Mouse (Mus musculus) NIH3T3 (cell line): ENCODE measurements around the gene Tmem38b.

ENCODE experiments used
- DNase-seq: peaks from one replicate; pipeline ENCODE4 v3.0.0-alpha.2; 2012; ENCODE audit warnings: low read depth

Tmem38b gene

DNA sequence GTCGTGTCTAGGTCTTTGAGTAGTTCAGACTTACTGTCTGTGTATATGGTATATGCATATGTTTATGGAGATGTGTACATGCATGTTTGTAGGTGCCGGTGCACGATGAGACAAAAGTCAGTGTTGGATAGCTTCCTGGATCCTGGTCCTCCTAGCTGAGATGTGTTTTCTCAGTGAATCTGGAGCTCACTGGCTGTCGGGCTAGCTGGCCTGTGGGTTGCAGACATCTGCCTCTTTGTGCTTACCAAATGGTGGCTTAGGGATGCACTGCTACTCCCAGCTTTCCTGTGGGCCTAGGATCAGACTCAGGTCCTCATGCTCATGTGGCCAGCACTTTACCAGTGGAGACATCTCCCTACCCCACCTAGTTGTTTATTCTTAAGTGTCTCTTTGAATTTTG is 4.2 kb downstream of the Tmem38b start:
- no peak for DNase-seq

DNA sequence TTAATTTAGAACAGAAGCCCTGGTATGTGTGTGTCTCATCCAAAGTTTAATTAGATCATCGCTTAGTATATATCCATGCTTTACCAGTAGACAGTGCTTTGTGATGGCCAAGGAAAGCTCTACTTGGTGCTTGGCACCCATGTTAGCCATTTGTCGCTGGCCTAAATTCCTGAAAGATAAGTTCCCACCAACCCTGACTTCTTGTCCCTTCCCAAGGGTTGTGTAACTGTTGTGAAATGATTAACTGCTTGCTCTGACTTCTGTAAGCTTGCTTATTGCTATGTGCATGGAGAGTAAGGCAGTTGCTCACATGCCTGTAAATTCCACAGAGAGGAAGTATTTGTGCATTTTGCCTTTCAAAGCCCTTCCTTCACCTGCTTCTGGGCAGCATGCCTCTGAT is 4.7 kb downstream of the Tmem38b start:
- DNase-seq, result no peak

DNA sequence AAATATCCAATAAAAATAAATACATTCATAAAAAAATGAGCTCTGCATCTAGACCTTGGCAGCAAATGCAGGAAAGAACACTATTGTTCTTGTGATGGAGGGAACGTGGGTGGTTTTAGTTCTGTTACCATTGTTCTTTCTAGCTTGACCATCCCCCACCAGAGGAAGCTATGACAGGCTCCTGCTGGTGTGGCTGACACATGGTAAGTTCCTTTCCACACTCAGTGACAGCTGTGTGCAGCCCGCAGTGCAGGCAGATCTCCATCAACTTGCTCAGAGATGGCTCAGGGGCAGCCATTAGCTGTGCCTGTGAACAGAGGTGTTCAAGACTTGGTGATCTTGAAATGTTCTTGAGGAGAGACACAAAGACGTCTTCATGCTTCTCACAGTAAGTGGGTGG is 6.5 kb downstream of the Tmem38b start:
- DNase-seq, result no peak

DNA sequence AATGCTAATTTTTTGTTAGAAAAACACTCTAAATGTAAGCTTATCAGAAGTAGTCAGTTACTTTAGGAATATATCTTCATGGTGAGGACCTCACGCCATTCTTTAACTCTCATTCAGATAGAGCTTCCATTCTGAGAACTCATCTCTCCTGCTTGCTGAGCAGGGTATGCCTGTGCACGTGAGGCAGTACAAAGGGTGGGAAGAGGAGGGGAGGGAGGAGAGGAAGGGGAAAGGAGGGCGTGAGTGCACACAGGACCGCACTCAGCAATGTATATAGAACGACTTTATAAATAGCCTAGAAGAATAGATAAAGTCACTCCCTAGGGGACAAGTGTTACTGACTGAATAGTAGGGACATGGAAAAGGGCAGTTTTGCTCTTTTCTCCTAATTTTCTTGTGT is 11.1 kb downstream of the Tmem38b start:
- DNase-seq, result no peak

DNA sequence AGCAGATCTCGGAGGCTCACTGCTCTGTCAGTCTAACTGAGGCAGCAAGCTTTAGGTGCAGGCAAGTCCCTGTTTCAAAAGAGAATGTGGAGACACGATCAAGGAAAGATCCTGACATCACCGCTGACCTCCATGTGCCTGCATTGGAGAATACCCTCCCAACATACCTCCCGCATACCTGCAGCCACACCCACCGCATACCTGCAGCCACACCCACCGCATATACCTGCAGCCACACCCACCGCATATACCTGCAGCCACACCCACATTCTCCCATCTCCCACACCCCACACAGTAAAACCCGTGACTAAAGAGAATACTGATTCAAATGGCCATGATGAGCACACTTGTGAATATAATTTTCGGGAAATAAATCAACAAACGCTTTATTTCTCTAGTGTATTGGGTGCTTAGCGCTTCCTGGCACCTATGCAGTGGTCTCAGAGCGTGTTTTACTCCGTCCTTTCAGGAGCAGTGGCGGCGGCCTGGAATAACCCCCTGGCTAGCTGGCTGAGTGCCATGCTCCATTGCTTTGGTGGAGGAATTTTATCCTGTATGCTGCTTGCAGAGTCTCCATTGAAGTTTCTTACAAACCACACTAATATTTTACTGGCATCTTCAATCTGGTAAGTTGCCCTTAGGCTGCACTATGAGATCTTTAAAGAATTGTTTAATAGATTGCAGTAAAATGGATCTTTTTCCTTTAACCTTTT is 14.5 kb downstream of the Tmem38b start:
- no peak for DNase-seq

DNA sequence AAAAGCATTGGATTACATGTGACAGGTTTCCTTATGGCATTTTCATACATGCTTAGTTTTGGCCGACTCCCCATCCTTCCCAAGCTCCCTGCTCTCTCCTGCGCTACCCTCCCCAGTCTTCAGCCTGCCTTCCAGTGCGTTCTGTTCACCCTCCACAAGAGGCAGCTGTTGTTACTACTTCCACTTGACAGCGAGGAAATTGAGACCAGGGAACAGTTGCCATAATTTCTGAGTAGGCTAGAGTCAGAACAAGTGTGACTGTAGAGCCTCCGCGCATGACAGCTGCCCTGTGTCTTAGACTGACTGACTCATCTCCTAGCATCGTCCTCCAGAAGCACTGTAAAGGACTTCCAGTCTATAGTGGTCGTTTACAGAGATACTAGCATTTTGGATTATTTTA is 17.7 kb downstream of the Tmem38b start:
- DNase-seq, result no peak

DNA sequence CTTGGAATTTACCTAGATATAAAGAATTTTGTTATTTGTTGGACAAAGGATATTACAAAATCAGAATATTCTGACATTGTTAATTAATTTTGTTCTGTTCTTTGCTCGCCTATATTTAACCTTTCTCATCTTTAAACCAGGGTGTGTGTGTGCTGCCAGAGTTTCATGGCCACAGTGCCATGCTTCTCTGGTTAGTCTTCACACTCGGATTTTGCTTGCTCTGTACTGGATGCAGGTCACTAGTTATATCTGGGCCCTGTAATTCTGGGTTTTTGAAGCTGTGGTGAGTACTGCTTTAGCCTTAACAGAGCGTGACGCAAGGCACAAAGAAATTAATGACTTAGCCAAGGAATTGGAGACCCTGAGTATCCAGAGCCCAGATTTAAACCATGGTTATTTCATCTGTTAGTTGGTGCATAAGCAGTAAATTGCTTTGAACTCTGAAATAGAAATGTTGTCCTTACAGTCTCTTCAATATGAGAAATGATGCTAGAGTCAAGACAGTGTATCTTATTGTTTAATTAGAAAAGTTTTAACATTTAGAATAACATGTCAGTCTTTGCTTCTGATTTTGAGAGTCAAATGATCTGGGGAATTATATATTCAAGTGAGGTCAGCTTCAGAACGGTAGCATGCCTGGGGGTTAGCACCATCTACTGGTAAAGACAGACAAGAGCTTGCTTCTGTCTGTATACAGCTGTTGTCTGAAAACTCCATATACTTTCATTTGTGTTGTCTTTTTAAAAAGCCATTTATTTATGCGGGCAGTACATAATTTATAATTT is 19.2 kb downstream of the Tmem38b start:
- peak; percentile 60 for DNase-seq

DNA sequence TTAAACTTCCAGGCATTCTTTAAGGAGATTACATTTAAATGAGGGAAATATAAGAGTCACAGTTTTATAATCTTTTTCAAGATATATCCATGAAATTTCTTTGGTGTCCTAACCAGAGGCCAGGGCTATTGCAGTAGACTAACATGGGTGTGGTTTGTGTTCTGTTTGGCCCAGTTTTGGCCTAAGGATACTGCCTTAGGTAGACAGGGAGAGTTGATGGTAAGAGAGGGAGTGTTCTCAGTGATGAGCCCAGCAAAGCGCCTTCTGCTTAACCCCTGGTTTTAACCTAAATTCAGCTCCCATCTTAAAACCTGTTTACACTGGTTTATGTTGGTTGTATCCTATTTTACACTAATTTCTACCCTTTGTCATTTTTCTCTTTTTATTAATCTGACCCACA is 19.8 kb downstream of the Tmem38b start:
- no peak for DNase-seq

DNA sequence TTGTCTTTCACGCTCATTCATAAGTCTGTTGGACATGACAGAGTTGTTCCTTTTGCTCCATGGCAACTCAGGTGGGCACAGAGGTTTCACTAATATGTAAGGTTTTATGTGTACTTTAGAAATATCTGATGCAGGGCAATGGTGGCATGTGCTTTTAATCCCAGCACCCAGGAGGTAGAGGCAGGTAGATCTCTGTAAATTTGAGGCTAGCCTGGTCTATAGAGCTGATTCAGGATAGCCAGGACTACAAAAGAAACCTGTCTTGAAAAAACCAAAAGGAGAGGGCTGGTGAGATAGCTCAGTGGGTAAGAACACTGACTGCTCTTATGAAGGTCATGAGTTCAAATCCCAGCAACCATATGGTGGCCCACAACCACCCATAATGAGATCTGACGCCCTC is 20.5 kb downstream of the Tmem38b start:
- no peak for DNase-seq

DNA sequence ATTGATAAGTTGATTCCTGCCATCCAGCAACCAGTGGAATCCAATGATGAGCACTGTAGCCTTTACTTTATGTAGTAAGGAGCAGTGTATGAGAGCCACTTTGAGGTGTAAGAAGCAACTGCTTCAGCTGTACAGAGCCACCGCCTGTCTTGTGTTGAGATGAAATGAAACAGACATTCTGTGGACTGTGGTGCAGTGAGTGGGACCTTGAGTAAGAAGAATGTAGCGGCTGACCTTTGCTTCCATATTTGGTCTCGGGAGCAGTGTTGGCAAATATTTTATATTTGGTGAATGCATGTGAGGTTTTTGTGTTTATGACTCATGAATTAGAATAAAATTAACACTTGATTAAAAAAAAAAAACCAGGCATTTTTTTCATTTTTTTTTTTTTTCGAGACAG is 21.7 kb downstream of the Tmem38b start:
- DNase-seq, result no peak

DNA sequence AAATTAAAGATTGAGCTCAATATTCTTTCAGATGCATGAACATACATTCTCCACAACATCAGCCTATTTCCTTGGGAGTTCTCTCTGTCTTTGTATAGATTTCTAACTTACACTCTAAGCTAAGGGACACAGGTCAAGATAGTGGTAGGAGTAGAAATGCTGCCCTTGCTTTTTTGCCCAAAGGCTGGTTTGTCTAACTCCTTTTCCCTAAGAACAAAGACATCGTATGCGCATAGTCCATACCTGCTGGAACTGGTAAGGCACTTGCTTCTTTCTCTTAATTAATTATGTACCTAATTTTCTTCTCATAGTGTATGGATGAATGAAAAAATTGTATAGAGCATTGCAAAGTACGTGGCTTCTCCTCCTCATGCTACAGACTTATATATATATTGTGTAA is 22.5 kb downstream of the Tmem38b start:
- DNase-seq, result no peak

DNA sequence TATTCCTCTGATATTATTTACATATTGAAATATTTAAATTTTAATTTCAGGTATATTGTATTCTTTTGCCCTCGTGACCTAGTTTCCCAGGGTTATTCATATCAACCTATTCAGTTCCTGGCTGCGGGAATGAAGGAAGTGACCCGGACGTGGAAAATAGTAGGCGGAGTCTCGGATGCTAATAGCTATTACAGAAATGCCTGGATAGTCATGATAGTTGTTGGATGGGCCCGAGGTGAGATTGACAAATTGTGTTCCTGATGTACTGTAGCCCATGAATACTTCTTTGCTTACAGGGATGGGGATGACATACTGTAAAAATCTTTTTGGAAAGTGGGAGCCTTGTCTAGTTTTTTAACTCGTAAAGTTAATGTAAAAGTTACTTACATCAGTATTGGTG is 23.0 kb downstream of the Tmem38b start:
- DNase-seq, result no peak

DNA sequence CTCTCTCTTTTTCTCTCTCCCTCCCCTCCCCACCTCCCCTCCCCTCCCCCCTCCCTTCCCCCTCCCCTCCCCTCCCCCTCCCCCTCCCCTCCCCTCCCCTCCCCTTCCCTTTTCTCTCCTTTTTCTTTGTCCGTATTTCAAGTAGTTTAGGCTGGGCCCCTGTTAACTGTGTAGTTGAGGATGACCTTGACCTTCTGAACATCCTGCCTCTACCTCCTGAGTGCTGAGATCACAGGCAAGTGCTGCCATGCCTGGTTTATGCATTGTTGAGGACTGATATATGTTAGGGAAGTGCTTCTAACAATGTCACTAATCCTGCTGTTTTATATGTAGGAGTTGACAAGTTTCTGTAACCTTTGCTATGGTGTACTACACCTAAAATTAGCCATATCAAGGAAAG is 24.0 kb downstream of the Tmem38b start:
- no peak for DNase-seq

DNA sequence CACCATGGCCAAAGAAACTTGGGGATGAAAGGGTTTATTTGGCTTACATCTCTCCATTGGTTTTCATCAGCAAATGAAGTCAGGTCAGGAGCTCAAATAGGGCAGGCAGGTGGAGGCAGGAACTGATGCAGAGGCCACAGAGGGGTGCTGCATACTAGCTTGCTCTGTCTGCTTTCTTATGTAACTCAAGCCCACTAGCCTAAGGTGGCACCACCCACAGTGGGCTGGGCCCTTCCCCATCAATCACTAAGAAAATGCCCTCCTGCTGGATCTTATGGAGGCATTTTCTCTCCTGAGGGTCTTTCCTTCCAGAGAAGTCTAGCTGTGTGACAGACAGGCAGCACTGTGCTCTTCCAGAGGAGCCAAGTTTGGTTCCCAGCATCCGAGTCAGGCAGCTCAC is 27.5 kb downstream of the Tmem38b start:
- DNase-seq, result no peak

DNA sequence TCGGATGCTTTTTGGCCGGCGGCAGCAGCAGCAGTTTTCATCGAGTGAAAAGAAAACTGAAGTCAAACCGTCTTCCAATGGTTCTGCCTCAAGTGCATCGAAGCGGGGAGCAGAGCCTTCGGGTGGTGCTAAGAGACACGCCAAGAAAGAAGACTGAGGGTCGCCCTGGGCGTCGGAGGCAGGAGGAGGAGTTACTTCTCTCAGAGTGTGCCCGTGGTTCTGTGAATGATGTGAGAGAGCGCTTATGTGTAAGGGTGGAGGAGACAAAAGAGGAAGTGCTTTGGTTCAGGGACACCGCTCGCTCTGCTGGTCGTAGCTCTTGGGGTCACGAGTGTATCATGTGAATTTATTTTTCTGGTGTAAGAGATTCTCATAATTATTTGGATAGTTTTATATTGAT is 34.1 kb downstream of the Tmem38b start:
- DNase-seq, result no peak

DNA sequence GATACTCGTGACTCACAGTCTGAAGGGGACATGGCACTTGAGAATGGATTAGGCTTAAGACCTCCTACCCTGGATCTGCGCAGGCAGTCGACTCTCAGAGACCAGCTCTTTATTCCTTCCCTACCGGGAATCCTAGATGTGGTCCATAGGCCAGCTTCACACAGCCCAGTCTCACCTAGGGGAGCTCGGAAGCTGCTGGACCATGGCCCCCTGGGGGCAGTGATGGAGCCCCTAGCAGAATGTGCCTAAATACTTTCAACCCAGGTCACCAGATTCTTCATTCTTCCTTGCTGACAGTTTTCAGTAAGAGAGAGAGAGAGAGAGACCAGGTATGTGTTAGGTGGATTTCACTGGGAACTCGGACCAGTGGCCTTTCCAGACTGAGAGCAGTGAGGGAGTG is 36.3 kb downstream of the Tmem38b start:
- no peak for DNase-seq

DNA sequence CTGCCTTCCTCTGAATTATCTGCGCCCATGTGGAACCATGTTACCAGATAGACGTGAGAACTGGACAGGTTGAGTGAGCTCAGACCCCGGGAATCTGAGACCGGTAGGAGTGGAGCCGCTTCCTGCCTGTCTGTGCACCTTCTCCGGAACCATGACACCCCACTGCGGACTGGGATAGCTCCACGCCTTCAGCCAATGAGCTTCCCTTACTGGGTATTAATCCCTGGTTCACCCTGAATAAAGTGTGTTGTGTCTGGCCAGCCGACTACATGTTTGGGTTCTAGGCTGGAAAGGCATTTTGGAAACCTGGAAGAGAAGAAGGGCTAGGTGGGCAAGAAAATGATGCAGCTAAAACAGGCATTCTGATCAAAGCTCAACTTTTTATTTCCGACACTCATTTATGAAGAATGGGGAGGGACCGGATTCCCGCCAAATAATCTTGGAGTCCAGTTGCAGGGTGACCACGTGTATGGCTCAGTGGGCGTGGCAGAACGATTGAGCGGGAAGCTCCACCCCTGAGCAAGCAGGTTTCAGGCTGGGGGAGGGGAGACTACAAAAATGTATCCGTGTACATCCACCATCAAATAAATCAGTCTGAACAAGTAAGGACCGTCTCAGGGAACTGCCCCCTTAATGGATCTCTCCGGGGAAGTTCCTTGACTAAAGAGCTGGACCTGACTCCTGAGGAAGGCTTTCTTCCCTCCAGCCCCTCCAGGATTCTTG is 38.4 kb downstream of the Tmem38b start:
- DNase-seq, result no peak

DNA sequence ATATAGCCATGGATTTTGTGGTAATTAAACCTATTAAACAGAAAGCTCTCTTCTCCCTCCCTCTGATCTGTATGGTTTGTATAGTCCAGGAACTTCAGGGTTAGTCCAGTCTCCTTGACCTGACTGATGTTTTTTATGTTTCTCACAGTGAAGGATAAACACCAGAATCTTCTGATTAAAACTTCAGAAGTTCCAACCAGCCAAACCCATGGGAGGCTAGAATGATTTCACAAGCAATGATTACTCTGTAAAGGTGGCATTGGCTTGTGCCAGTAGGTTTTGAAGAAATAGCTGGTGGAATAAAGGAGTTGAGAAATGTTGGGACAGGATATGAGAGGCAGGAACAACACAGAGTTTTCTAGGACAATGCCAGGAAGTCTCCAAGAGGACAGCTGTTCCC is 40.6 kb downstream of the Tmem38b start:
- no peak for DNase-seq

DNA sequence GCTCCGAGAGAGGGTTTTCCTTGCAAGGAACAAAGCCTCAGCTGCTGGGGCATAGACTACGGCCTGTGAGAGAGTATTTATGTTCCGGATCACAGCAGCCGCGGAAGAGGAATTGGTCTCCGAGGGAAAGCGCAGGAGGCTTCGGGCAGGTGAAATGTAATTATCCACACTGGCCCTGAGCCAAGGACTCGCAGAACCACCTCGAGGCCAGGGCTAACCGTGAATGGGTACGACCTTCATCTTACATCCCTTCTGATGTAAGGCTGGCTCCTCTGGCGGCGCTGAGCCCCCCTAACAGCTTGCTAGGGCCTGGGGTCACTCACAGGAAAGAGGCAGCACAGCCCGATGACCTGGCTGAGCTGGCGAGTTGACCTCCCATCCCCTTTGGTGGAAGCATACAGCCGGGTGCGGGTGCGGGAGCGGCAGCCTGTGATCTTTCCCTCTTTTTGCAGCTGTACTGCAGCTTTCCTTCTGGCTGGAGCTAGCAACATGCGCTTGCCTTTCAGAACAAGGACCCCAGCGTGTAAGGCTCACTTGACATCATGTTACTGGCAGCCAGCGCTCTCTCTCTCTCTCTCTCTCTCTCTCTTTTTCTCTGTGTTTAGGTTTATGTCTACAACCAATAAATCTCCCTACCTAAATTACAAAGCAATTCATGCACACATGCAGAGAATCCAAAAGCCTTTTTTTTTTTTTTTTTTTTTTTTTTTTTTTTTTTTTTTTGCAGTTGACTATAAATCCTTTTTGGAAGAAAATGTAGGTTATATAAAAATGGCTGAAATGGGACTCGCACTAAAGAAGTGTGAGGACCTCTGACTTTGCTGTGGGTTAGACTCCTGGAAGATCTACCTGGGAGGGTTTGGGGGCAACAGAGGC is 52.9 kb downstream of the Tmem38b start:
- DNase-seq, result no peak

DNA sequence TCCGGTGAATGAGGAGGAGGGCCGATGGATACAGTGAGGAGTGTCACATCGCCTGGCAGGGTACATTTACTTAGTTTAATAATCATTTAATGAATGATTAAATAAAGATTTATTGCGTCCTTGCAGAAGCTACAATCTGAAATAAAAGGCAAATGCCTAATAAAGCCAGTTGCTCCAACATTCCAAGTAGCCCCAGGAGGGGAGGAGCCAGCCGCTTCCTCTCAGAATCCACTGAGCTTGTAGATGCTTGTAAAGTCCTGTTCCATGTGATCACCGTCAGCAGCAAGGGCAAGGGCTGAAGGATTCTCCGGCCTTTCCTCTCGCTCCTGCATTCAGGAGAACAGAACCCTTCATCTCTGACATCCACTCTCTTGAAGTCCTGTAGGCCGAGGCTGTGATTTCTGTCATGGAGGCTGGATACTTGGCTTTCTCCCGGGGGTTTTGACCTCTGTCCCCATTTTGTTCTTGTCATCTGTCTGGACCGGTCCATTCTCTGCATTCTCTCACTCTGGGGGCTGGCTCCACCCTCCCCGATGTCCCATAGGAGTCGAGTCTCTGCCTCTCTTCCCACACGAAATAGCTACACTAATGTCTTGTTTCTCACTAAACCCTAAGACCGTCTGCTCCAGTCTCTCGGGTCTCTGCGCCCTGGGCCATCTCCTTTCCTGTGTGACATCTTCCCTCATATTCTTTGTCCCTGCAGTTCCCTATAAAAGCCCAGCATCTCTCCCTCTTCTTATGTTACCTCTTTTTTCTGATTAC is 57.3 kb downstream of the Tmem38b start:
- no peak for DNase-seq
